Mouse (Mus musculus) neural tube, embryonic 14.5 days (tissue): Measurements from ENCODE around the gene Rccd1. TPM values are rescaled to one million over a fixed set of nuclear protein-coding genes. Genes with fewer than 3 reads are reported as not detected.
"Not testable (repeated sequence)": the region's sequence is repeated elsewhere in the genome, so short reads cannot be mapped to it uniquely, and the experiment has no call there.

ENCODE experiments used
- ATAC-seq: fragments of 200-750 bp; cut with Nextera tagmentation; 2 replicates; pipeline ENCODE4 v1.8.0; 2017; ENCODE audit warnings: low read depth, mild to moderate bottlenecking, moderate TSS enrichment, moderate library complexity
- H3K27ac ChIP-seq: fragments of 300-500 bp; sonication (generic); 2 replicates; pipeline ENCODE4 v1.5.1; 2014; ENCODE audit warnings: low read depth, mild to moderate bottlenecking, control low read depth, low read length, moderate library complexity, mixed read lengths
- H3K27me3 ChIP-seq: fragments of 300-500 bp; sonication (generic); 2 replicates; pipeline ENCODE4 v1.6.1; 2014; ENCODE audit warnings: low read length; ENCODE audit not compliant: control insufficient read depth, insufficient read depth
- H3K36me3 ChIP-seq: fragments of 300-500 bp; sonication (generic); 2 replicates; pipeline ENCODE4 v1.6.1; 2014; ENCODE audit warnings: low read length, mixed read lengths; ENCODE audit not compliant: control insufficient read depth, insufficient read depth
- H3K4me1 ChIP-seq: fragments of 300-500 bp; sonication (generic); 2 replicates; pipeline ENCODE4 v1.6.1; 2014; ENCODE audit warnings: low read length; ENCODE audit not compliant: control insufficient read depth, insufficient read depth
- H3K4me2 ChIP-seq: fragments of 300-500 bp; sonication (generic); 2 replicates; pipeline ENCODE4 v1.6.1; 2014; ENCODE audit warnings: mild to moderate bottlenecking, low read depth, low read length, control low read depth
- H3K4me3 ChIP-seq: fragments of 300-500 bp; sonication (generic); 2 replicates; pipeline ENCODE4 v1.5.1; 2014; ENCODE audit warnings: low read depth, low read length, control low read depth, mixed read lengths
- H3K9ac ChIP-seq: fragments of 300-500 bp; sonication (generic); replicated peaks from 2 replicates; pipeline ENCODE4 v1.6.1; 2014; ENCODE audit warnings: low read depth, mild to moderate bottlenecking, control low read depth, low read length, mixed read lengths
- H3K9me3 ChIP-seq: fragments of 300-500 bp; sonication (generic); 2 replicates; pipeline ENCODE4 v1.6.1; 2016; ENCODE audit warnings: low read length; ENCODE audit not compliant: control insufficient read depth
- WGBS: fragments of 180-500 bp; shearing (Covaris S2); extraction: QIAGEN DNeasy Blood & Tissue Kit; methylation state at CpG from one replicate; pipeline ENCODE4 v1.1.7; 2014; 5-methylcytosine and 5-hydroxymethylcytosine counted together
- polyA plus RNA-seq: library from polyadenylated mRNA; unstranded; fragments of >200 nt; fragmentation: Nextera tagmentation; extraction: Ambion mirVana; gene quantifications from 2 replicates; pipeline ENCODE4 v1.2.1, GENCODE M21; 2014

The Rccd1 gene
- polyA plus RNA-seq, 1 experiment from 2014 or later, result 20.1 TPM

DNA sequence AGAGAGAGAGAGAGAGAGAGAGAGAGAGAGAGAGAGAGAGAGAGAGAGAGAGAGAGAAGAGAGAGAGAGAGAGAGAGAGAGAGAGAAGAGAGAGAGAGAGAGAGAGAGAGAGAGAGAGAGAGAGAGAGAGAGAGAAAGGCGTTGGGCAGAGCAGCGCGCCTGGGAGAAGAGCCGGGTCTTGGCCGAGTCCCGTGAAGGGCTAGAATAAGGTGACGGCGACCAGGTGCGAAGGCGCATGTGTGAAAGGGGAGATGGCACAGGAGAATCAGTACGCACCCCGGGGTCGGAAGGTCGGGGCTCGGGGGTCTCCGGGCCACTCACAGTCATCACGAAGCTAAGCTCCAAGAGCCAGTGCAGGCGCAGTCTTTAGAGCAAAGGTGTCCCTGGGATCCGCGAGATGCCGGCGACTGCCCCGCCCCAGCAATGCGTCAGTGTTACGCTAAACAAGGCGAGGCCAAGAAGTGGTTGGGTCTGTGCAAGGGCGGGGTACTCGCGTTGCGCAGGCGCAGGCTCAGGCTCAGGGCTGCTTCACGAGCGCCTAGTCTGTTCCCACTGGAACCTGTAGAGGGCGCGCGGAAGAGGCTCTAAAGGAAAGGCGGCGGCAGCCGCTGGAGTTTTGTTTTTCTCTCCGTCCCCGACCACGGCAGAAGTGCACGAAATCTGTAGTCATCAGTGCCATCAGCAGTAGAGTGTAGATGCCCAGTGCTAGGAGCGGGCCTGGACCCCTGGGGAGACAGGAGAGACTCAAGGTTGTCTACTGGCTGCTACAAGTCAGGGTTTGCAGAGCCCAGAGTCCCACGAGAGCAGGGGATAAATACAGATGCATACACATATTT is 15.8 kb upstream of the Rccd1 start:
- no peaks in the 10 kb centered on the region for H3K9me3 ChIP-seq
- H3K4me1 ChIP-seq, result peaks cover 38% of the 10 kb centered on the region

DNA sequence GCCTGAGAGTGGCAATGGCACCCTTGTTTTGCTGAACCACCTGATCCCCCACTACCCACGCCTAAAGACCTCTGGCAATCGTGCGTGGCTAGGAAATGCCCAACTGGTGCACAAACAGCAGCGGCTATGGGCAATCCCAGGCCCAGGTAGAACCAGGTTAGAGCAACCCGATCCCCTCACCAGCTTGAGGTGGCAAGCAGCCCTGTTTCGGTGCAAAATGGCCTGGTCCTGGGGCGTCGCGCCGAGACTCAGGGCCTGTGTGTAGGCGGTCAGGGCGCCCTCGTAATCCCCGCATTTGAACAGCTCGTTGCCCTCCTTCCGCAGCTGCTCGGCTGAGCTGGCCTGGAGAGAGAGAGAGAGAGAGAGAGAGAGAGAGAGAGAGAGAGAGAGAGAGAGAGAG is 15.1 kb upstream of the Rccd1 start:
- WGBS, result 4% methylated on average over 17 of the region's 17 CpGs
- Histone ChIP-seq H3K27me3 (no peaks in the 10 kb centered on the region), H3K36me3 (peaks cover 20% of the 10 kb centered on the region), H3K4me1 (peaks cover 39% of the 10 kb centered on the region), H3K9ac (peak overlapping the region; percentile 65), H3K27ac (peak overlapping the region; percentile 58), H3K4me3 (peak overlapping the region; percentile 53), H3K4me2 (peak overlapping the region; percentile 85), H3K9me3 (no peaks in the 10 kb centered on the region)
- no peak for ATAC-seq

More for the DNA sequence above, 15.8 kb upstream of the Rccd1 start:
- H3K4me3 ChIP-seq, result peak overlapping the region; percentile 53
- WGBS, result under 1% methylated on average over 45 of the region's 45 CpGs
- H3K4me2 ChIP-seq, result peak overlapping the region; percentile 85
- peak overlapping the region; percentile 58 for H3K27ac ChIP-seq
- H3K9ac ChIP-seq, result peak overlapping the region; percentile 65
- no peaks in the 10 kb centered on the region for H3K27me3 ChIP-seq
- peaks cover 14% of the 10 kb centered on the region for H3K36me3 ChIP-seq
- peak; percentile 97 for ATAC-seq

GRCm38 (mm10) chr7:80336932-80337331 is 12.7 kb upstream of the Rccd1 start:
- 94% methylated on average over 3 of the region's 3 CpGs for WGBS
- Histone ChIP-seq H3K4me2 (no peak overlapping the region), H3K36me3 (peaks cover 44% of the 10 kb centered on the region), H3K9me3 (no peaks in the 10 kb centered on the region), H3K4me1 (peaks cover 28% of the 10 kb centered on the region), H3K9ac (no peak overlapping the region), H3K4me3 (no peak overlapping the region), H3K27me3 (no peaks in the 10 kb centered on the region), H3K27ac (no peak overlapping the region)
- ATAC-seq, result no peak

GRCm38 (mm10) chr7:80334848-80335247 is 10.6 kb upstream of the Rccd1 start:
- H3K9me3 ChIP-seq, result no peaks in the 10 kb centered on the region

DNA sequence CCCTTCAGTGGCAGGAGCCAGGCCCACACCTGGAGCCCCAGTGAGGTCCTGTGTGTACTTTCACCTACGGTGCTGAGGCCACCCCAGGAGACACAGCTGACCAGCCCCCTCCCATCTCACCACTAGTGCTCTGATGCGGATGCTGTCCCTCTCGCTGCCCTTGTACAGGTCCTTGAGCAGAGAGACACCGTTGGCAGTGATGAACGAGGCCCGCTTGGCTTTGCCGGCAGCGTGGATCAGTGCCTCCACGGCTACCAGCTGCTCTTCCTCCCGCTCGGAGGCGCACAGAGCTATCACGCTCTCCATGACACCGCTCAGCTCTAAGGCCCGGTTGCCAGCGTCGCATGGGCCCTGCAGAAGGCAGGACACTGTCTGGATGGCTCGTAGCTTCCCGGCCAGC is 7.2 kb upstream of the Rccd1 start:
- H3K4me2 ChIP-seq, result no peak overlapping the region

More at GRCm38 (mm10) chr7:80334848-80335247, 10.6 kb upstream of the Rccd1 start:
- H3K36me3 ChIP-seq, result peaks cover 64% of the 10 kb centered on the region
- no peak overlapping the region for H3K9ac ChIP-seq
- 96% methylated on average over 4 of the region's 4 CpGs for WGBS
- no peak overlapping the region for H3K4me2 ChIP-seq
- no peaks in the 10 kb centered on the region for H3K27me3 ChIP-seq
- ATAC-seq, result no peak
- H3K4me1 ChIP-seq, result peaks cover 24% of the 10 kb centered on the region
- H3K27ac ChIP-seq, result no peak overlapping the region
- H3K4me3 ChIP-seq, result no peak overlapping the region

DNA sequence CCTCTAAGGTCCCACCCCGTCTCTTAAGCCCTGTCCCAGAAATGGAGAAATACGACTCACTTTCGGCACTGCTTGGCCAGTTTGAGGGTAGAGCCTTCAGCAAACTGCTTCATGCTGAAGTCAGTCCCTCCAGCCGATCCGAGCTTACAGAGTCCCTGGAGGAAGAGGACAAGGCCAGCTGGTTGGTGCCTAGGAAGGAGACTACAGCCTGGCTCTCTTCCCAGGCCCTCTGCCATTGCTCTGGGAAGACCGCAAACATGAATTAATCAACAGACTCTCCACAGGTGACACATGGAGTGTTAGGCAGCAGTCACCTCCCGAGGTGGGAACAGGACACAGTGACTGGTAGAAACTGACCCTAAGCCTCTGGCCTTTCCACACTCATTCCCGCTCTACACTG is 6.0 kb upstream of the Rccd1 start:
- WGBS, result 89% methylated on average over 8 of the region's 8 CpGs
- no peak for ATAC-seq

More for the DNA sequence above, 7.2 kb upstream of the Rccd1 start:
- ATAC-seq, result no peak
- Histone ChIP-seq H3K4me3 (no peak overlapping the region), H3K27me3 (no peaks in the 10 kb centered on the region), H3K36me3 (peaks cover 93% of the 10 kb centered on the region), H3K4me1 (0 out of 2 replicates have a peak, but pooled peaks cover 5% of the 10 kb centered on the region), H3K9me3 (no peaks in the 10 kb centered on the region), H3K9ac (no peak overlapping the region), H3K27ac (no peak overlapping the region)
- WGBS, result 90% methylated on average over 19 of the region's 19 CpGs

GRCm38 (mm10) chr7:80326076-80326475 is 1.8 kb upstream of the Rccd1 start:
- Histone ChIP-seq H3K9me3 (no peaks in the 10 kb centered on the region), H3K36me3 (peaks cover 57% of the 10 kb centered on the region), H3K4me3 (no peak overlapping the region), H3K27ac (no peak overlapping the region), H3K4me1 (peaks cover 10% of the 10 kb centered on the region), H3K27me3 (no peaks in the 10 kb centered on the region), H3K9ac (no peak overlapping the region), H3K4me2 (no peak overlapping the region)
- 98% methylated on average over 19 of the region's 19 CpGs for WGBS
- no peak for ATAC-seq

More for the DNA sequence above, 6.0 kb upstream of the Rccd1 start:
- Histone ChIP-seq H3K36me3 (peaks cover 96% of the 10 kb centered on the region), H3K27ac (no peak overlapping the region), H3K4me2 (no peak overlapping the region), H3K27me3 (no peaks in the 10 kb centered on the region), H3K9ac (no peak overlapping the region), H3K4me1 (0 out of 2 replicates have a peak, but pooled peaks cover 4% of the 10 kb centered on the region), H3K4me3 (no peak overlapping the region), H3K9me3 (no peaks in the 10 kb centered on the region)

- H3K36me3 ChIP-seq, result peaks cover 51% of the 10 kb centered on the region
- H3K27me3 ChIP-seq, result no peaks in the 10 kb centered on the region
- H3K4me1 ChIP-seq, result peaks cover 10% of the 10 kb centered on the region
- no peak for ATAC-seq
- H3K9ac ChIP-seq, result no peak overlapping the region
- H3K9me3 ChIP-seq, result no peaks in the 10 kb centered on the region
- H3K27ac ChIP-seq, result no peak overlapping the region
- WGBS, result 94% methylated on average over 16 of the region's 16 CpGs
- no peak overlapping the region for H3K4me3 ChIP-seq
- no peak overlapping the region for H3K4me2 ChIP-seq
These were observed 1.1 kb upstream of the Rccd1 start for GRCm38 (mm10) chr7:80325292-80325868.

DNA sequence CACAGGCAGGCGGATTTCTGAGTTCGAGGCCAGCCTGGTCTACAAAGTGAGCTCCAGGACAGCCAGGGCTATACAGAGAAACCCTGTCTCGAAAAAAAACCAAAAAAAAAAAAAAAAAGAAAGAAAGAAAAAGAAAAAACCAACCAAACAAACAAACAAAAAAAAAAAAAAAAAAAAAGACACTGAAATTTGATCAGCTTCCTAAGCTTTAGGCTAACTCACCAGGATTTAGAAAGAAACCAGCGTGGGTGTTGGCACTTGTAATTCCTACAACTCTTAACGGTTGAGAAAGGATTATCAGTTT is 514 bp upstream of the Rccd1 start:
- Histone ChIP-seq H3K4me3 (peak overlapping the region; percentile 48; the same call in 1 of the 2 replicates), H3K36me3 (peaks cover 45% of the 10 kb centered on the region)
- ATAC-seq, result not testable (repeated sequence)

More for the DNA sequence above, 514 bp upstream of the Rccd1 start:
- not testable (repeated sequence) for H3K9ac ChIP-seq, H3K27ac ChIP-seq, H3K9me3 ChIP-seq, H3K27me3 ChIP-seq
- 55% methylated on average over 5 of the region's 5 CpGs for WGBS
- Histone ChIP-seq H3K4me2 (peak overlapping the region; percentile 57; the same call in 1 of the 2 replicates), H3K4me1 (peaks cover 10% of the 10 kb centered on the region)
